Mouse (Mus musculus): ENCODE measurements around the gene Tex21. TPM values are rescaled to one million over a fixed set of nuclear protein-coding genes. Genes with fewer than 3 reads are reported as not detected.

The Tex21 gene
- total RNA-seq (2012; rRNA removed): 5.0 and 6.7 TPM in 2 replicates
- polyA plus RNA-seq (2012; ENCODE audit: insufficient read depth in 1 of 2, insufficient read length in 2 of 2, low read depth in 1 of 2, low replicate concordance in 2 of 2, missing spikeins in 1 of 2): 1 to 10 TPM in 1 of 2 experiments, not detected in 1; 4.4 TPM

DNA sequence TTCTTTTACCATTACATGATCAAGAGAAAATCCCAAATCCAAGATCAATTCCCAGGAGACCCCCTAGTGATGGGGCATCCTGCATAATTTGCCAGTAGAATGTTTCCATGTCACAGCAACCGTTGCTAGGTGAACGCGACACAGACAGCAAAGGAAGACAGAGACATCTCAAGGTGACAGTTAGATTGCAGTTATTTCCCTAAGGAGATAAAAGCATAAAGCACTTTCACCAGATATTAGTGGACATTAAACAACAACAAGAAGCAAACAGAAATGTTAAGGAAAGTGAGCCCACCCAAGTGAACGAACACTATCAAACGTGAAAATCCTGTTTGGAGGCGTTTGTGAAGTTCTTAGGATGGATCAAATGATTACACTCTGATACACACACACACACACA lies at the start of gene Tex21:
Gene Tex21, minus strand, starts transcription at position 101 of the 400 bp plus-strand sequence.
- no peak within 1 kb of the TSS for H3K27ac ChIP-seq (ENCODE audit: control insufficient read depth, low read depth, low read length)
- no peaks in the 10 kb centered on the region for H3K27me3 ChIP-seq (ENCODE audit: control insufficient read depth in 1 of 2, insufficient read depth in 2 of 2, low read length in 2 of 2)
- no peak within 1 kb of the TSS for H3K9ac ChIP-seq (ENCODE audit: control insufficient read depth, low read depth, low read length, poor library complexity, severe bottlenecking)
- H3K4me1 ChIP-seq (ENCODE audit: control insufficient read depth in 1 of 2, insufficient read depth in 2 of 2, low read length in 2 of 2): peaks cover 12 to 18% of the 10 kb centered on the region in 2 experiments
- H3K4me3 ChIP-seq (ENCODE audit: control insufficient read depth in 1 of 2, insufficient read depth in 1 of 2, low read depth in 2 of 2, low read length in 2 of 2): no peak within 1 kb of the TSS
- TF ChIP-seq RAD21 (IDR thresholded peaks at IDR 0.05; ENCODE audit: low read depth, low read length) (no peak), USF1 (IDR thresholded peaks at IDR 0.05; ENCODE audit: low read depth, low read length) (no peak), UBTF (IDR thresholded peaks at IDR 0.05; ENCODE audit: borderline replicate concordance, insufficient read depth, low read depth, low read length) (no peak), EP300 (IDR thresholded peaks at IDR 0.05; ENCODE audit: low read depth in 1 of 2, low read length in 2 of 2) (peak in 1 of 2 experiments; percentile 6; a peak in 1 of 4 replicates), HCFC1 (IDR thresholded peaks at IDR 0.05; ENCODE audit: low read depth, low read length) (no peak)
- H3K36me3 ChIP-seq (ENCODE audit: control insufficient read depth in 1 of 2, insufficient read depth in 2 of 2, low read length in 2 of 2): peaks cover 0 to 15% of the 10 kb centered on the region in 2 experiments; a peak in 2 of 4 replicates
- no peaks in the 10 kb centered on the region; the same call in 1 of the 2 replicates for H3K79me2 ChIP-seq (ENCODE audit: control insufficient read depth, insufficient read depth, low read length, poor library complexity)
- no peaks in the 10 kb centered on the region for H3K9me3 ChIP-seq (replicated peaks; ENCODE audit: insufficient read depth, low read length)
- no peak for DNase-seq (ENCODE audit: low read depth, low spot score)

DNA sequence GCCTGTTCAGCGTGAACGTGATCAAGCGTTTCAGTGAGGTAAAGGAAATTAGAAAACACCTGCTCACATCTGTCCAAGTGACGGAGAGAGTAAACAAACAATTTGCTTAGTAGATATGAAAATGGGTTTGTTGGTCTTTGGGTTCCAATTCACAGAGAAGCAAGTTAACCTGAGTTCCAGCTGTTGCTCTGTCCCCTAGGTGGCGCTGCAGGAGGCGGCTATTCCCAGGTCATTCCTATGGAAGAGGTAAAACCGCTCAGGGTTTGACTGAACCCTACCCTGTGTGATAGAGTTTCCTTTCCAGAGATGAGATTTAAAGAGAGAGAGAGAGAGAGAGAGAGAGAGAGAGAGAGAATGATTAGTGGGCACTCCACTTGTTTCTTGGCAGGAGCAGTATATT lies 46.6 kb upstream of the Tex21 start:
- peaks cover 0 to 61% of the 10 kb centered on the region in 2 experiments; a peak in 2 of 4 replicates for H3K36me3 ChIP-seq (ENCODE audit: control insufficient read depth in 1 of 2, insufficient read depth in 2 of 2, low read length in 2 of 2)
- TF ChIP-seq SMC3 (IDR thresholded peaks at IDR 0.05; ENCODE audit: low read depth, low read length): peak; percentile 62
- TF ChIP-seq CTCF (IDR thresholded peaks at IDR 0.05 in 2 of 3, conservative IDR thresholded peaks at IDR 0.05 in 1 of 3; ENCODE audit: control insufficient read depth in 1 of 3, insufficient read depth in 1 of 3, low read depth in 2 of 3, low read length in 3 of 3, poor library complexity in 1 of 3, severe bottlenecking in 1 of 3): peak; percentile 69 to 86 (median 77)
- no peak for TF ChIP-seq NRF1 (IDR thresholded peaks at IDR 0.05; ENCODE audit: insufficient read depth, low read depth, low read length, poor library complexity, severe bottlenecking)
- no peak for TF ChIP-seq GATA1 (IDR thresholded peaks at IDR 0.05; ENCODE audit: low read depth, low read length)
- no peak for TF ChIP-seq GABPA (IDR thresholded peaks at IDR 0.05; ENCODE audit: low read depth, low read length)
- TF ChIP-seq RAD21 (IDR thresholded peaks at IDR 0.05; ENCODE audit: low read depth, low read length): peak; percentile 31
- TF ChIP-seq KAT2A (conservative IDR thresholded peaks at IDR 0.05; ENCODE audit: low read depth, low read length): no peak
- no peak for TF ChIP-seq ETS1 (IDR thresholded peaks at IDR 0.05; ENCODE audit: low read depth, low read length)
- no peak for TF ChIP-seq POLR2AphosphoS2 (IDR thresholded peaks at IDR 0.05; ENCODE audit: low read length)
- no peak for TF ChIP-seq ELF1 (IDR thresholded peaks at IDR 0.05; ENCODE audit: low read depth, low read length)
- no peak for TF ChIP-seq TAL1 (IDR thresholded peaks at IDR 0.05; ENCODE audit: low read length)
- TF ChIP-seq MAFK (IDR thresholded peaks at IDR 0.05; ENCODE audit: borderline replicate concordance, low read depth, low read length): no peak
- no peak for TF ChIP-seq POLR2A (IDR thresholded peaks at IDR 0.05; ENCODE audit: control insufficient read depth in 1 of 2, insufficient read depth in 1 of 2, low read depth in 1 of 2, low read length in 2 of 2, poor library complexity in 1 of 2)
- no peak for TF ChIP-seq MAX (IDR thresholded peaks at IDR 0.05; ENCODE audit: low read length)
- no peak for TF ChIP-seq MXI1 (IDR thresholded peaks at IDR 0.05; ENCODE audit: low read depth, low read length)
- no peak for TF ChIP-seq USF1 (IDR thresholded peaks at IDR 0.05; ENCODE audit: low read depth, low read length)
- no peaks in the 10 kb centered on the region for H3K9me3 ChIP-seq (replicated peaks; ENCODE audit: insufficient read depth, low read length)
- H3K27ac ChIP-seq (ENCODE audit: control insufficient read depth, low read depth, low read length): no peak overlapping the region
- no peak overlapping the region for H3K9ac ChIP-seq (ENCODE audit: control insufficient read depth, low read depth, low read length, poor library complexity, severe bottlenecking)
- no peaks in the 10 kb centered on the region for H3K4me1 ChIP-seq (ENCODE audit: control insufficient read depth in 1 of 2, insufficient read depth in 2 of 2, low read length in 2 of 2)
- peak; percentile 46 for DNase-seq (ENCODE audit: low read depth, low spot score)
- no peaks in the 10 kb centered on the region for H3K79me2 ChIP-seq (ENCODE audit: control insufficient read depth, insufficient read depth, low read length, poor library complexity)
- H3K27me3 ChIP-seq (ENCODE audit: control insufficient read depth in 1 of 2, insufficient read depth in 2 of 2, low read length in 2 of 2): no peaks in the 10 kb centered on the region
- no peak overlapping the region for H3K4me3 ChIP-seq (ENCODE audit: control insufficient read depth in 1 of 2, insufficient read depth in 1 of 2, low read depth in 2 of 2, low read length in 2 of 2)

Data from MEL (cell line).